Mouse (Mus musculus) liver, embryonic 15.5 days (tissue): Measurements from ENCODE around the gene Tut7. TPM values are rescaled to one million over a fixed set of nuclear protein-coding genes. Genes with fewer than 3 reads are reported as not detected.
A peak's percentile ranks its signal among the peaks of the same experiment; 100 is the strongest.

ENCODE experiments used
- ATAC-seq: fragments of 200-750 bp; cut with Nextera tagmentation; 2 replicates; pipeline ENCODE4 v1.8.0; 2017; ENCODE audit warnings: moderate number of reproducible peaks, mild to moderate bottlenecking, moderate library complexity; ENCODE audit not compliant: insufficient read depth
- H3K27ac ChIP-seq: fragments of 300-500 bp; sonication (generic); replicated peaks from 2 replicates; pipeline ENCODE4 v1.5.1; 2015; ENCODE audit warnings: mild to moderate bottlenecking, inconsistent platforms
- H3K27me3 ChIP-seq: fragments of 300-500 bp; sonication (generic); 2 replicates; pipeline ENCODE4 v1.6.1; 2015; ENCODE audit warnings: mild to moderate bottlenecking, inconsistent platforms
- H3K36me3 ChIP-seq: fragments of 300-500 bp; sonication (generic); replicated peaks from 2 replicates; pipeline ENCODE4 v1.6.1; 2015; ENCODE audit warnings: moderate library complexity, mild to moderate bottlenecking, inconsistent platforms
- H3K4me1 ChIP-seq: fragments of 300-500 bp; sonication (generic); replicated peaks from 2 replicates; pipeline ENCODE4 v1.6.1; 2015; ENCODE audit warnings: inconsistent platforms
- H3K4me2 ChIP-seq: fragments of 300-500 bp; sonication (generic); 2 replicates; pipeline ENCODE4 v1.6.1; 2015; ENCODE audit warnings: moderate library complexity, mild to moderate bottlenecking, inconsistent platforms
- H3K4me3 ChIP-seq: fragments of 300-500 bp; sonication (generic); replicated peaks from 2 replicates; pipeline ENCODE4 v1.5.1; 2015; ENCODE audit warnings: mild to moderate bottlenecking, inconsistent platforms
- H3K9ac ChIP-seq: fragments of 300-500 bp; sonication (generic); 2 replicates; pipeline ENCODE4 v1.6.1; 2015; ENCODE audit warnings: moderate library complexity, mild to moderate bottlenecking, inconsistent platforms
- H3K9me3 ChIP-seq: fragments of 300-500 bp; sonication (generic); replicated peaks from 2 replicates; pipeline ENCODE4 v1.6.1; 2016; ENCODE audit warnings: inconsistent platforms
- WGBS: fragments of 180-500 bp; shearing (Covaris S2); methylation state at CpG from one replicate; pipeline ENCODE4 v1.1.7; 2015; ENCODE audit warnings: mixed read lengths; ENCODE audit not compliant: insufficient replicate concordance; 5-methylcytosine and 5-hydroxymethylcytosine counted together
- polyA plus RNA-seq: library from polyadenylated mRNA; unstranded; fragments of >200 nt; fragmentation: Nextera tagmentation; extraction: Ambion mirVana; gene quantifications from 2 replicates; pipeline ENCODE4 v1.2.1, GENCODE M21; 2015

Tut7 gene
- polyA plus RNA-seq = 57.2 and 60.4 TPM in 2 replicates

DNA sequence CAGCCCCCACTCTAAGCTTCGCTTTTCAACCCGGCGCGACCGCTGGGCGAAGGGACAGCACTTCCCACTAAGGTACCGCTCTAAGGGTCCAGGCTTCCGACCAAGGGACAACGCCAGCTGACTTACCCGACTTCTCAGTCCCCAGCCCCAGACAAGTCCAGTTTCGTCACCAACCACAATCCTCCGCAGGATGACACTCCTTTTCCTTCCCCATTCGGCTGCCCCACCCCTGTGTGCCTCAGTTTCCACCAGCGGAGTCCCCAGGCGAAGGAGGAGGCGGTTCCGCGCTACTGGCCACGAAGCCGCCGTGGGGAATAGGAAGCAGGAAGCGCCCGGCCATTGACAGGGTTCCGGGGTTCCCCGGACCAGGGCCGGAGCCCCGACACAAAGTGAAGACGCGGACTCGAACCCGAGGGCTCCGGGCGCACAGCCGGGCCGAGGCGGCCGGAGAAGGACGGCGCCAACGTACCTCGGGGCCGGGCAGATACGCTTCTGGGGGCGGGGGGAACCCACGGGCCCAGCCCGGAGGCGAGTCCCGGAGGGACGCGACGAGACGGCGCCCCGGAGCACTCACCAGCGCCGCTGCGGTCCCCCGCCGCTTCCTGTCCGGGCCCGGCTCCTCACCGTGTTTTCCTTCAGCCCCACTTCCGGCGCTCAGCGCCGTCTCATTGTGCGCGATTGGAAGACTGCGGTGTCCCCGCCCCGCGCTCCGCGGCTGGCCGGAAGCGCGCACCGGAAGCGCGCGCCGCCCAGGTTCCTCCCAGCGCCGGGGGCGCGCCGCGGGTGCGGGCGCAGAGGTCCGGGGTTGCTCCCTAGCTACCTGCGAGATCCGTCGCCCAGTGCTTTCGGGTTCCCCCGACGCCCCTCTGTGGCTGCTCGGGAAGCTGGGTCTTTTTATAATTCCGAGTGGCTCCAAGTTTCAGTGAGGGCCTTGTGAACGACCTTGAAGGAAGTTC lies at the start of gene Tut7:
Tut7 (minus strand) TSS at position 641 of the 956 bp plus-strand sequence.
- peak; percentile 95 for ATAC-seq
- Histone ChIP-seq H3K4me1 (peaks cover 47% of the 10 kb centered on the region), H3K4me2 (peak within 1 kb of the TSS; percentile 79), H3K27ac (peak within 1 kb of the TSS; percentile 99), H3K27me3 (no peaks in the 10 kb centered on the region), H3K4me3 (peak within 1 kb of the TSS; percentile 88), H3K9me3 (no peaks in the 10 kb centered on the region), H3K36me3 (peaks cover 38% of the 10 kb centered on the region), H3K9ac (peak within 1 kb of the TSS; percentile 97)
- under 1% methylated on average over 99 of the region's 100 CpGs for WGBS

DNA sequence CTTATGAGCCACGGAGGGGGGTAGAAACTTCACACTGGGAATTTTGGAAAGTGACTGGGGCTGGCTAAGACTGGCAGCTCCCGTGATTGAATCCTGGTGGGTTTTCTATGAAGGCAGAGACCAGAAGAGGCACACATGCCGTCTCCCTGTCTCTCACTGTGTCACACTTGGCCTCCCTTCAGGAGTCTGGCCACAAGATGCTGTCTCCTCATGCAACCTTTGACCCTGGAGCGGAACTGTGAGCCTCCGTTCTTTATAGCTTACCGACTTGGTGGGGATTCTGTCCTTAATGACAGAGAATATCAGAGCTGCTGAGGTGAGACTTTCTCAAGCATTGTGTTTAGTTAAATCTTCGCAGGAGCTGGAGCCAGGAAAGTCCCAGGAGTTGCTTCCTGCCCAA lies 49.5 kb upstream of the Tut7 start:
- Histone ChIP-seq H3K9ac (no peak overlapping the region), H3K27me3 (0 out of 2 replicates have a peak, but pooled peaks cover 5% of the 10 kb centered on the region), H3K36me3 (no peaks in the 10 kb centered on the region), H3K4me2 (no peak overlapping the region), H3K9me3 (no peaks in the 10 kb centered on the region), H3K4me1 (peaks cover 10% of the 10 kb centered on the region; the same call in 1 of the 2 replicates), H3K27ac (no peak overlapping the region), H3K4me3 (no peak overlapping the region)
- ATAC-seq = no peak
- WGBS = 71% methylated on average over 7 of the region's 7 CpGs

DNA sequence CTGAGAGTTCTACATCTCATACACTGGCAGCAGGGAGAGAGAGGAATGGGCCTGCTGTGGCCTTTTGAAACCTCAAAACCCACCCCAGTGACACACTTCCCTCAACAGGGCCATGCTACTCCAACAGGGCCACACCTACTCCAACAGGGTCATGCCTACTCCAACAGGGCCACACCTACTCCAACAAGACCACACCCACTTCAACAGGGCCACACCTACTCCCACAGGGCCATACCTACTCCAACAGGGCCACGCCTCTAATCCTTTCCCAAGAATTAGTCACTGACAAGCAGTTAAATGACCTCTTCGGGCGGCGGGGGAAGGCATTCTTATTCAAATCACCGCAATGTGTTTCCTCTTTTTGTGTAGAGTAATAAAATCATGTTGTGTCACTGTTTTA lies 47.1 kb upstream of the Tut7 start:
- Histone ChIP-seq H3K9ac (no peak overlapping the region), H3K27me3 (0 out of 2 replicates have a peak, but pooled peaks cover 5% of the 10 kb centered on the region), H3K36me3 (no peaks in the 10 kb centered on the region), H3K4me2 (no peak overlapping the region), H3K9me3 (no peaks in the 10 kb centered on the region), H3K27ac (no peak overlapping the region), H3K4me3 (no peak overlapping the region), H3K4me1 (peaks cover 10% of the 10 kb centered on the region; the same call in 1 of the 2 replicates)
- ATAC-seq = no peak
- 72% methylated on average over 5 of the region's 5 CpGs for WGBS

DNA sequence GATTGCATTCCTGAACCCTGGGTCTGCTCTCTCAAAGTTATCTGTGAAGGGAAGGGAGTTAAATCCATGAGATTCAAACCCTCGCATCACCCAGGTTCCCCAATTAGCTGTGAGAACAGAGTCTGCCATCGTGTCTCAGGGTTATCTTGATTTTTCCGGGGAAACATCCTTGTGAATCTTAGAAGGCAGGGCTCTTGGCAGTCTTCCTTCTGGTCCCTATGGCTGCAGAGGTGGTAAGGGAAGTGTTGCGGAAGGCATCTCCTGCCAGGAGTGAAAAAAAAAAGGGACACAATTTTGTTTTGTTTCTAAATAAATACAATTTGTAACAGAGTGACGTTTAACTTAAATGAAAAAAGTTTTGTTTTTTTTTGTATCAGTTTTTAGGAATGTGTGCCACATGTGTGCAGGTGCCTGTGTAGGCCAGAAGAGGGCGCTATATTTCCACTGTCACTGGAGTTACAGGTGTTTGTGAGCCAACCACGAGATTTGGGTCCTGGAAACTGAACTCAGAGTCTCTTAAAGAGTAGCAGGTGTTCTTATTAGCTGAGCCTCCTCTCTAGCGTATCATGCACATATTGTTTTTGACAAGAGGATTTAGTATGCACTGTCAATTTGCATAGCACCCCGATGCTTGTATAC lies 45.2 kb upstream of the Tut7 start:
- Histone ChIP-seq H3K4me1 (peaks cover 5% of the 10 kb centered on the region; the same call in 1 of the 2 replicates), H3K4me2 (no peak overlapping the region), H3K36me3 (no peaks in the 10 kb centered on the region), H3K9ac (no peak overlapping the region), H3K4me3 (no peak overlapping the region), H3K27me3 (no peaks in the 10 kb centered on the region), H3K27ac (no peak overlapping the region), H3K9me3 (no peaks in the 10 kb centered on the region)
- no peak for ATAC-seq
- 65% methylated on average over 9 of the region's 9 CpGs for WGBS

DNA sequence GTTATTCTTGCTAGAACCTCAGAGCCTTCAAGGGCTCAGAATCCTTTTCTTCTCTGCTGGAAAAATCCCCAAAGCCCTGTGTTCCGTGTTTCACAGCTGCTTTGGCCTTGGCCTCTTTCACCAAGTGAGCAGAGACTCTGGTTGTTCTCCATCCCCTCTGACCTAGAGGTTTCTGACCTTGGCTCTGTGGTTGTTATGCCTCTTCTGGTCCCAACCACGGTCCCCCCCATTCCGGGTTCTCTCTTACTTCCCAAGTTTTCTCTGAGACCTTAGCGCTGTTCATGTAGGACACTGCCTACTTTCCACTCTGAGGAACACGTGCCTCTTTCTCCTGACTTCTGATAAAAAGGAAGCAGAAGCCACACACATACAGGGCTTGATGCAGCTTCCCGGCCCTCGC lies 44.2 kb upstream of the Tut7 start:
- Histone ChIP-seq H3K4me1 (peaks cover 5% of the 10 kb centered on the region; the same call in 1 of the 2 replicates), H3K36me3 (no peaks in the 10 kb centered on the region), H3K9ac (no peak overlapping the region), H3K27ac (no peak overlapping the region), H3K27me3 (no peaks in the 10 kb centered on the region), H3K9me3 (no peaks in the 10 kb centered on the region), H3K4me3 (no peak overlapping the region), H3K4me2 (no peak overlapping the region)
- whole genome bisulfite sequencing = 57% methylated on average over 7 of the region's 7 CpGs
- no peak for ATAC-seq

DNA sequence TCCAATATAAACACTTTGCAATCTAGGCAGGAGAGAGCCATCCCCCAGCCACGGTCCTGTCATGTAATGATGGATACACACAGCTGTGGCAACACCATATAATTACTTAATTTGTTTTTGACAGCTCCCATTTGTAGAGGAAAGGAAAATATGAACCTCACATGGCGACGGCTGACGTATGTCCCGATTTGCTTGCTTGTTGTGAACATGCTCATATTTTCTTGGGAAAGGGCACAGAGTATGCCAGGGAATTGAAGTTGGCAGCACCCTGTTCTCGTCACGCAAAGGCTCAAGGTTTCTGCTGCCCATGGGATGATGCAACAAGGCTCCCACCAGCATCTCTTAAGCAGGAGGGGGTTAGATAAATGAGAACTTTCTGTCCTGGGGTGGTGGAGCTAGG lies 36.6 kb upstream of the Tut7 start:
- no peak for ATAC-seq
- 63% methylated on average over 7 of the region's 7 CpGs for WGBS
- Histone ChIP-seq H3K27me3 (peaks cover 9% of the 10 kb centered on the region; the same call in 1 of the 2 replicates), H3K9me3 (no peaks in the 10 kb centered on the region), H3K4me1 (no peaks in the 10 kb centered on the region), H3K4me3 (no peak overlapping the region), H3K27ac (no peak overlapping the region), H3K4me2 (no peak overlapping the region), H3K36me3 (no peaks in the 10 kb centered on the region), H3K9ac (no peak overlapping the region)

DNA sequence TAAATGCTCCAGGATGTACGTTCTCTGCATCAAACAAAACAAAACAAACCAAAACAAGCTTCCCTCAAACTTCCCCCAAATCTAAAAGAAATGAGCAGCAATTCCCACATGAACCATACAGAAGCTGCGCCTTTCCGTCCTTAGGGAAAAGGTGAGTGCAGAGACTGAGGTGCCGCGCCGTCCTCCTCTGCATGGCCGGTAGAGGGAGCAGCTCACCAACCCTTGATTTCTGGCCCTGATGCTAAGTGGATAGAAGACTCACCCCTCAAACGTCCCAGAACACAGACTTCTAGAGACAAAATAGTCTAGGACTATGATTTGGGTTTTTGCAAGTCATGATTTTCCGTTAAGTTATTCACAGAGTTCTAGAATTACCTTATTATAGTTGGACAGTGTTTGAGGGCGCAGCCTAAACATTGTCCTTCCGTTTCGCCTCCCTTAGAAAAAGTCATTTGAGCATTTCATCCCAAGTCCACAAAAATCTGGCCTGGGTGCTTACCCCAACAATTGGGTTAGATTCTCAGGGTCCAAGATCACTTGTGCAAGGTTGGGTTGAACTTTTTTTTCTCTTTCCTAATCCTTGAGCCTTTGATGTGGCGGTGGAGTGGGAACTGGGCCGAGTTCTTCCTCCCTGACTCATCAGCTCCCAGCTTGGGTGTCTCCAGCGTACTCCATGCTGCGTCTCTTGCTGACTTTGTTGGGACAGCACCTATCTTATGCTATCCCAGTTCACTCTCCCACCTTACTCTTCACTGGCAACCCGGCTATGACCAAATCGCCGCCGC lies 33.5 kb upstream of the Tut7 start:
- Histone ChIP-seq H3K27ac (no peak overlapping the region), H3K4me3 (no peak overlapping the region), H3K4me1 (0 out of 2 replicates have a peak, but pooled peaks cover 4% of the 10 kb centered on the region), H3K27me3 (peaks cover 15% of the 10 kb centered on the region; the same call in 1 of the 2 replicates), H3K4me2 (no peak overlapping the region), H3K9me3 (no peaks in the 10 kb centered on the region), H3K9ac (no peak overlapping the region), H3K36me3 (no peaks in the 10 kb centered on the region)
- ATAC-seq = no peak
- WGBS = 46% methylated on average over 20 of the region's 20 CpGs

DNA sequence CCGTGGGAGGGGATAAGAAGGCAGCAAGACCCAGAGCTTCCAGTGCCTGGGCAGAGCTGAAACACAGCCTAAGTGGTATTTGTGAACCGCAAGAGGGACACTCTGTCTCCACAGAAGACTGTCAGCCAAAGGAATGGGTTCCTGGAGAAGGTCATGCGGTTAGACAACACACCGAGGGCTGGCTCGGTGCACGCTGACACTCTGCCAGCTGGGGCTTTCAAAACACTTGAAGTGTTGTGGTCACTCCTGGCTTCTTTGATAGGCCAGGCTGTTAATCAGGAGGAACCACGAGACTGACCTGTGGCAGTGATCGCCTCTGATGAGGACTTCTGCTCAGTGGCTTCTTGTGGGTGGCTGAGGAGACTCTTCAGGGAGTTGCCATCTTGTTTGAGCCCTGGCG lies 30.5 kb upstream of the Tut7 start:
- no peak overlapping the region for H3K9ac ChIP-seq
- ATAC-seq = no peak
- H3K27me3 ChIP-seq = peaks cover 16% of the 10 kb centered on the region; the same call in 1 of the 2 replicates
- H3K9me3 ChIP-seq = no peaks in the 10 kb centered on the region
- peak overlapping the region; percentile 25; the same call in 1 of the 2 replicates for H3K4me2 ChIP-seq
- no peak overlapping the region for H3K4me3 ChIP-seq
- 0 out of 2 replicates have a peak, but pooled peaks cover 4% of the 10 kb centered on the region for H3K4me1 ChIP-seq
- WGBS = 20% methylated on average over 9 of the region's 9 CpGs
- H3K27ac ChIP-seq = no peak overlapping the region
- H3K36me3 ChIP-seq = no peaks in the 10 kb centered on the region

DNA sequence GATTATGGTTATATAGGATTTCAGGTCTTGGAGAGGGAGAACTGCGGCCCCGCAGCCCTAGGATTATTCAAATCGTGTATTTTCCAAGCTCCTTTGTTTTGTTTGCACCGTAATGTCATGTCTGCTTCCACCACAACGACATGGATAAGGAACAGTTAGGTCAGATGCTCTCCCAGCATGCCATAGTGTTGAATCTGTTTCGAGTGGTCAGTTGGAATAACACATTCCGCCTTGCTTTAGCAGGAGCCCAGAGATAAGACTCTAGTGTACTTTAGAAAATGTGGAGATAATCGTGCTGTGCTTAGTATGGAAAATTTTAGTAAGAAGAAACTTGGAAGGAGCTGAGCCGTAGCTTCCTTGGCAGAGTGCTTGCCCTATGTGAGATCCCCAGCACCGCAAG lies 27.4 kb upstream of the Tut7 start:
- H3K36me3 ChIP-seq = no peaks in the 10 kb centered on the region
- no peak overlapping the region for H3K27ac ChIP-seq
- no peak overlapping the region for H3K4me3 ChIP-seq
- peaks cover 13% of the 10 kb centered on the region; the same call in 1 of the 2 replicates for H3K27me3 ChIP-seq
- 0 out of 2 replicates have a peak, but pooled peaks cover 4% of the 10 kb centered on the region for H3K4me1 ChIP-seq
- H3K9me3 ChIP-seq = no peaks in the 10 kb centered on the region
- H3K4me2 ChIP-seq = no peak overlapping the region
- no peak overlapping the region for H3K9ac ChIP-seq
- WGBS = 66% methylated on average over 10 of the region's 10 CpGs
- no peak for ATAC-seq

DNA sequence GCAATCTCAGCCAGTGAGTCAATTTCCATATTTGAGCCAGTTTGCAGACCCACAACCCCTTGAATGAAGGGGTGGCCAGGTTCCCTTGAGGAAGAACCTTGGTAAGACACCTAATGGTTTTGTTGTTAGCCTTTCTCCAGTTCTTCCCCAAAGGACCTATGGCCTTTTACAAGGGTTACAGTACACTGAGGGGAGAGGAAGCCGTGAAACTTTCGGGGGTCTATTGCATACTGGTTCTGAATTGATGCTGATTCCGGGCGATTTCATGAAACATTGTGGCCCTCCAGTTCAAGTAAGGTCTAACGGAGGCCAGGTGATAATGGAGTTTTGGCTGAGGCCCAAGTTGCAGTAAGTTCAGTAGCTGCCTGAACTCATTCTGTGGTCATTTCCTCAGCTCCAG lies 21.7 kb upstream of the Tut7 start:
- Histone ChIP-seq H3K27me3 (peaks cover 7% of the 10 kb centered on the region; the same call in 1 of the 2 replicates), H3K9me3 (no peaks in the 10 kb centered on the region), H3K4me2 (no peak overlapping the region), H3K4me1 (peaks cover 28% of the 10 kb centered on the region), H3K27ac (no peak overlapping the region), H3K36me3 (no peaks in the 10 kb centered on the region), H3K9ac (no peak overlapping the region), H3K4me3 (no peak overlapping the region)
- 67% methylated on average over 5 of the region's 5 CpGs for WGBS
- no peak for ATAC-seq
